Mouse (Mus musculus) cerebellum, postnatal 36 days (tissue): Measurements from ENCODE around the gene Golga7b.

Experiments used
- DNase-seq, 2 experiments: peaks; one replicate each; pipeline ENCODE4 v3.0.0; 2021 to 2022; ENCODE audit warnings: mixed read lengths in 2 of 2

The Golga7b gene

DNA sequence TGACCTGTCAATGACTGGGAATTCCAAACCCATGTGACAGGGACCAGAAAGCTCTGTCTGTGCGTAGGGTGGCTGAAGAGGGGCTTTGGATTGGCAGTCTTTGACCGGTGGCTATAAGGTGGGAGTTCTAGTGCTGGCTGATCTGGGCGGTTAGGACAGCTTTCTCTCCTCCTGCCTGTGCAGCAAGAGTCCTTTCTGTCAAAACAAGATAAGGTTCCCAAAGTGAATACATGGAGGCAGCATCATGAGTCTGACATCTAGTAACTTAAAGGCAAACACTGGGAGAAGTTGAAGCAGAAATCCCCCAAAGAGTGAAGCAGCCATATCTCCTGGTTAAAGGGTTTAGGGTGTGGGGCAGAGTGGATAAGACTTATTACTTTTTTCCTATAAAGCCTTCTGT is at the start of gene Golga7b:
TSS of gene Golga7b (plus strand) at position 56 of the 400 bp plus-strand sequence.
- DNase-seq = no peak

GRCm38 (mm10) chr19:42198026-42198425 is 49.3 kb upstream of the Golga7b start:
- DNase-seq = no peak

DNA sequence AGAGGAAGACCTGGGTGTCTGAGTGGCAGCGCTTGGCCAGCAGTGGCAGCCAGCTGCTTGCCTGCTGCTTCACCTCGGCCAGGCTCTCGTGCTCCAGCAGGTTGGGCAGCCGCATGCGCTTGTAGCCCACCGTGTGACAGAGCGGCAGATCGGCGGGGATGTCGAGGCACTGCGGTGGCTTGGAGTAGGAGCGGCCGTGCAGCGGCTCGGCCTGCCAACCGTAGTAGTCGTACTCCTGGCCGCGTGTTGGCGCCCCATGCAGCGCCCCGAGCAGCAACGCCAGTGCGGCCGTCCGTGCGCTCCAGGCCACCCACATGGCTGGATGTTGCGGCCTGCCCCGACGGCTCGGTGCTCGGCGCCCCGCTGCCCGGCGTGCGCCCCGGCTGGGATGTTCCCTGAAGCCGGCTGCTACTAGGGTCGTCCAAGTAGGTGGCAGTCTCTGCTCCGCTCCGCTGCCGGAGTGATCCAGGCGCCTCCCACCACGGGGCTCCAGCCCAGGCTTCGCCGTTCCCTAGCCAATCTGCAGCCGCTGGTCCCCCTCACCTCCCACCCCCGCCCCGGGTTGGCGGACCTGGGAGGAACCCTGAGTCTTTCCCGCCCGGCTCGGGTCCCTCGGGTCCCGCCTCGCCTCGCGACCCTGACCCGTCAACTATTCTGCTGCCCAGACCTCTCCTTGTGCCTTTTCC is 45.5 kb upstream of the Golga7b start, which contains the start of gene Sfrp5:
TSS of gene Sfrp5 (minus strand) at position 557 of the 686 bp plus-strand sequence.
- DNase-seq = peak in 1 of 2 experiments; percentile 15

- DNase-seq = peak; percentile 37 to 39
These were observed 44.9 kb upstream of the Golga7b start for GRCm38 (mm10) chr19:42202467-42202866.

DNA sequence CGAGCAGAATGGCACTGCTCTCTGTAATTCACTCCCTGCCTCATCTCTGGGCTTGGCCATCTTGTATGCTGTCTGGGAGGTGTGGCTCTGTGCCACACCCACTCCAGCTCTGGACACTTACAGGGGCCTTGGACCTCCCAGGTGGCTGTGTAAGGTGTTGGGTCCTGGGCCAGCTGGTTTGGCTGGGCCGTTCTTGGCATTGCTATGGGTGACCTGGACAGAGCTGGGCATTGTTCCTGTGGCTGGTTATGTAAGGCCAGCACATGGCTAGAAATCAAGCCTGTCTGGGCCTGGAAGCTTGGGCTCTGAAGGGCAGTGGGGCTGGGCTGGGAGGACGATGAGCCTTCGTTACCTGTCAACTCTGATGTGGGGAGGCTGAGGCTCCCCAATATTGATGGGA is 43.1 kb upstream of the Golga7b start:
- DNase-seq = peak; percentile 83 to 85

DNA sequence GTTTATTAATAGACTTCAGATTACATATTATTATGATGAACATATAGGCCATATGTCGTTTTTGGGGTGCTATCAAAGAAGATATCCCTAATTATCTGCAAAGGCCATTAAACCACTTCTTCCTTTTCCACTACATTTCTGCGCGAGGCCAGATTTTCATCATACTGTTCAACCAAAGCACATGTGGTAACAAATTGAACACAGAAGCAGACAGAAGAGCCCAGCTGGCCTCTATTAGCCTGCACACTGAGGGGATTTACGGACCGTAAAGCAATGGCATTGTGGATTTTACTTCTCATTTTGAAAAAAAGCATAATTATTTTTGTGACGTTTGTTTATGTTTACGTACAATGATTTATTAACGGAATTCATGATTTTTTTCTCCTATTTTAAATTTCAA is 42.2 kb upstream of the Golga7b start:
- DNase-seq = no peak

DNA sequence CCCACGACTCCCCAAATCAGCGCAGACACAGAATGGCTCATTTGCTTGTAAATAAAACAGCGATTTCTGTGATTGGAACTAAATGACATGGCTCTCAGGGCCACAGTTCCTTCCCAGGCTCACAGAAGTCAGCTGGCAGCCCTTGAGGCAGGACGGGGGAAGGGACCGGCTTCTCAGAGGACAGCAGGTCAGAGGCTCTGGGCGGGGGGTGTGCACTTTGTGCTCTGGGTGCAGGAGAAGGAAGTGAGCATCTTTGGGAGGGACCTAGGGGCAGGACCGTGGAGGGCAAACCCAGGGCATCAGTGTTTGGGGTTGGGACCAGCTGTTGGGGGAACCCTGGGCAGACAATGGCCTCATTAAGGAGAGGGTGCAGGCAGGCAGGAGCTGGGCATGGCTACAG is 37.9 kb upstream of the Golga7b start:
- DNase-seq = no peak

GRCm38 (mm10) chr19:42209976-42210375 is 37.4 kb upstream of the Golga7b start:
- no peak for DNase-seq

DNA sequence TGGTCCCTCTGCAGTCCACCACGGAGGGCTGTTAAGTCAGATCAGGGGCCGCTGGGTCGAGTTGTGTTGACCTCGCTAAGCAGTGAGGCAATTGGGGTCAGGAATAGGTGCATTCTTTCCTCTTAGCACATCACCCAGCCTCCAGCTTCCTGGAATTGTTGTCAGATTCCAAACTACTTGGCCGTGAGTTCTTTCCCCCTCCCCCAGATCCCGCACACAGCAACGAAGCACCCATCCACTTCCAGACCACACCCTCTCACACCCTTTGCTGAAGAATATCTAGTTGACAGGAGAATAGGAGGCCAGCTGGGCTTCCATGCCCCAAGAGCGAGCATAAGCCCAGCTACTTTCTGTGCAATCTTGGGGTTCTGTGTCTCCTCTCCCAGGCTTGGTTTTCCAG is 35.4 kb upstream of the Golga7b start:
- no peak for DNase-seq

- DNase-seq = no peak
These were observed 32.8 kb upstream of the Golga7b start for GRCm38 (mm10) chr19:42214601-42215000.

- DNase-seq = peak in 1 of 2 experiments; percentile 25
These were observed 30.5 kb upstream of the Golga7b start for GRCm38 (mm10) chr19:42216699-42217373.

GRCm38 (mm10) chr19:42217374-42217763 is 30.0 kb upstream of the Golga7b start:
- peak; percentile 71 to 76 for DNase-seq

- no peak for DNase-seq
These were observed 20.9 kb upstream of the Golga7b start for GRCm38 (mm10) chr19:42226451-42226850.

DNA sequence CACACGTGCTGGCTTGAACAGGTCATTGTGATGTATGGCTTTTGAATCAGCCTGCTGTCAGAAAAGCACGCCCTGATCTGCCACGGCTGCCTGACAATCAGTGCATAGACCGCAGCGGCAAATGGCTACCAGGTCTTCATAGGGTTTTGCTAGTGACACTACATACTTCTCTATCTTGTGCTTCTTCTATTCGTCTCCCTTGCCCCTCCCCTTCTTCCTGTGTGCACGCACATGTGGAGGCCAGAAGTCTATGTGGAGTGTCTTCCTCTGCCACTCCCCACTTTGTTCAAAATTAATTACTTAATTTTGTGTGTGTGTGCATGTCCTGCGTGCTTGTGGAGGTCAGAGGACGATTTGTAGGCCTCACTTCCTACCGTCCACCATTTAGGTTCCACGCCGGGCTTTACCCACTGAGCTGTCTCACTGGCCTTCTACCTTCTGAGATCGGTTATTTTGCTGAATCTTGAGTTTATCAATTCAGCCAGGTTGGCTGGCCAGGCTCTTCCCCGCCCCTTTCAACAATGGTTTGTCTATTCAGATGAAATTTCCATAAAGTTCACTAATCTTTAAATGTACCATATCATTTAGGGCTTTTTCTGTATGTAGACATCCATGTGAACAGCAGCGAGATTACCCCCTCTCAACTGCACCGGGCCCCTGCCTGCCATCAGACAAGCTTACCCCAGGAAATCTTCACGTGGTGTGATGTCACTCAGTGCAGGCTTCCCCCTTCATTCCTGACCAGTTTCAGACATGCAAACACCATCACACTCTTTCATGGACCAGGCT is 17.7 kb upstream of the Golga7b start:
- no peak for DNase-seq

GRCm38 (mm10) chr19:42230288-42230568 is 17.1 kb upstream of the Golga7b start:
- no peak for DNase-seq

- peak; percentile 55 to 68 for DNase-seq
These were observed 16.4 kb upstream of the Golga7b start for GRCm38 (mm10) chr19:42230986-42231385.

GRCm38 (mm10) chr19:42237602-42238340 is 9.6 kb upstream of the Golga7b start:
- peak in 1 of 2 experiments; percentile 15 for DNase-seq

DNA sequence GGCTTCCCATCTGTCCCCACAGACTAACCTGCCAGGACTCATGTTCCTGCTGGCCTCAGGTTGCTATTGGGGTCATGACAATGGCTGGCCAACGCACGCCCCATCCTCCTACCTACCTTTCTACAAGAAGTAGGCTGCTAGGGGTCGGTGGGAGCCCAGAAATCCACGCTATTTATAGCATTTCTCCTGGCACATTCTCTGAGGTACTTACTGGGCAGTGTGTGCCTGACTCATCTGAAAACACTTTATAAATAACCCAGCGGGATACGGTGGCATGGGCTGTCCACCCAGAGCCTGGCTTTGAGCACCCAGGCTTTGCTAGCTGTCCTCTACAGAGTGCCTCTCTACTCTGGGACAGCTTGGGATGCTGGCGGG is 9.0 kb upstream of the Golga7b start:
- no peak for DNase-seq

DNA sequence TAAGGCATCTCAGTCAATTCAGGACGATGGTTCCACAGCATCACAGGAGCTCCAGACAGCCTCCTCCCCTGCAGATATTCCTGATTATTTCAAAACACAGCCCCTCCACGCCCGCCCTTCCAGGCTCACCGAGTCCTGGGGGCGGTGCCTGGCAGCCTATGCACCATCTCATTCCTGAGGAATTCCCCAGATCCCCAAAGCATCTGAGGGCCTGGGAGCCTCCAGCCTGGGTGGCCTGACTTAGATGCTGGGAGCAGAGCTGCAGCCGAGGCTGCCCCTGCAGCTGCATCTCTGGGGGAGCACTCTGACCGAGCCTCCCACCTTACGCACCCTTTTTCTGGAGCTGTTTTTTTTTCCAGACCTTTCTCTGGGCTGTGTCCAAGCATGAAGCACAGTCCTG is 6.5 kb upstream of the Golga7b start:
- DNase-seq = no peak

- DNase-seq = no peak
These were observed 4.0 kb upstream of the Golga7b start for GRCm38 (mm10) chr19:42243401-42243800.

DNA sequence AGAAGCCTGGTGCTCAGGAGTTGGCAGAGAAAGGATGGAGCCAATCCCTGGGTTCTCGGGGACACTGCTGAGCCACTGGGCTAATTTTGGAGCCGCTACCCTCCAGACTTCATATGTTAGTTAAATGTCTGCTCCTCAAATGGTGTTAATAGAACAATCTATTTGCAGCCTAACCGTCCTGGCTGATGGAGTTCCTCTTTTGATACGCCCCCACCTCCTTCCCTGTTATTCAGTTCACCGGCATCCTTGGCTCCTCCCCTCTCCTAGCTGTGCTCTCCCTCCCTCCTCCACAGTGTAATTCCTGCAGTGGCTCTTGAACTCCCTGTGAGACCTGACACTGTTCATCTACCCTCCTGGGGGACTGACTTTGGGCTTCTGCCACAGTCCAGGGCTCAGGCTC is 748 bp upstream of the Golga7b start:
- no peak for DNase-seq

DNA sequence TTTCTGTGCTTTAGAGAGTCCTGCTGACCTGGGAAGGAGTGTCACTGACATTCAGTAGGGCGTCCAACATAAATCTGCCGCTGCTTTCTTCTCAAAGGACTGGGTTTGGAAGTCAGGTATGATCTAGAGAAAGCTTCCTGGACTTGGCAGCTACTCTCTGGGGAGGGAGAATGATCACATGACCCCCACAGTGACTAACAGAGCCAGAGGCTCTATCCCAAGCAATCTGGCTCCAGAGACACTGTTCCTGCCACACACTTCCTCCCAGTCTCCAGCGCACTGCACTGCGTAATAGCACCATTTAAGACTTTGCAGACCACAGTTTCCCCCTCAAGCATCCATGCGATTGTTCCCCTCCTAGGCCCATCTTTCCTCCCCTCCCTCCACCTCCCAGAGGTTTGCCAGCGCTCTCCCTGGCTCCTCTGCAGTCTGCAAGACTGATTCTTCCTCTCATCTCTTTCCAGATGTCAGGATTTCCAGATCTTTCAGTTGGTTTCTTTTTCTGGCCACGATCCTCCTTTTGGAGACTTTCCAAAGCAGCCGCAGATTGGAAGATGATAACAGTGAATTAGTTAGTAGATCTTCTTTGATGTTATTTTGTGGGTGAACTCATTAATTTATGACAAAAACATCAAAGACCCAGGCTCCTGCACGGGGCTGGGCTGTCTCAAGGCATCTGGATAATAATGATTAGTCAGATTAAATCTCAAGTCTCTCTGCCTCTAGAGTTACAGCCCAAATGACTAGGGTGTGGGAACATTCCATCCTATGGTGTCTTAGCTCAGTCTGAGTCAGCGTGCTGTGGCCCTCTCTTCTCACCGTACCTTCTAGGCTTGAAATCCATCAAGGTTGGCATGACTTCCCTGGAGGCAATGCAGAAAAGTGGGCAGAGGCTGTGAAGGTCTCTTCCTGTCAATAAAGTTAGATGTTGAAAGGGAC is 2.9 kb downstream of the Golga7b start:
- DNase-seq = no peak
